Mouse (Mus musculus) frontal cortex, adult 2 months (tissue): ENCODE data around the gene Lipn. TPM values are rescaled to one million over a fixed set of nuclear protein-coding genes. Genes with fewer than 3 reads are reported as not detected.

ENCODE experiments used
- polyA plus RNA-seq: library from polyadenylated mRNA; depleted of rRNA; stranded (reverse); fragments of >200 nt; gene quantifications from 2 replicates; pipeline ENCODE4 v1.2.3, GENCODE M21; 2012; rRNA removed

Gene Lipn
- polyA plus RNA-seq, 1 experiment: not detected

Other genes with a start within 250 kb of the Lipn start
- gene Lipf, start 106.2 kb upstream of the Lipn start, polyA plus RNA-seq: not detected in 2 replicates
- gene Lipk, start 59.1 kb upstream of the Lipn start, polyA plus RNA-seq: not detected in 2 replicates
- not detected in 2 replicates for gene Lipm, start 33.6 kb downstream of the Lipn start, polyA plus RNA-seq
- 0.17 TPM in 1 of 2 replicates, not detected in the other for gene Ankrd22, start 98.7 kb downstream of the Lipn start, polyA plus RNA-seq
- 16.0 and 16.4 TPM in 2 replicates for gene Stambpl1, start 124.9 kb downstream of the Lipn start, polyA plus RNA-seq
- gene Acta2, start 188.2 kb downstream of the Lipn start, polyA plus RNA-seq: 22.6 and 40.5 TPM in 2 replicates
- 1.3 and 2.0 TPM in 2 replicates for gene Fas, start 223.3 kb downstream of the Lipn start, polyA plus RNA-seq